19 mouse cellular contexts compared by ENCODE assay signal in genomic region chr10:49768897-49769296, GRCm38 (mm10). TPM values are rescaled to one million over a fixed set of nuclear protein-coding genes. Genes with fewer than 3 reads are reported as not detected.
"Had no signal": no experiment of that assay in that cellular context is flagged by ENCODE, and none has a peak within 500 bp of the region (broad histone marks: within the 10 kb centered on the region; RNA-seq: fewer than 3 reads in every experiment).

No protein-coding gene starts in this region.

- H3K9me3 ChIP-seq: limb, embryonic 12.5 days; liver, embryonic 13.5 days; lung, embryonic 15.5 days; megakaryocyte, embryonic 14.5 days; neural tube, embryonic 12.5 days; stomach, embryonic 15.5 days had no signal

- H3K4me1 ChIP-seq: limb, embryonic 12.5 days; liver, embryonic 13.5 days; lung, embryonic 15.5 days; megakaryocyte, embryonic 14.5 days; neural tube, embryonic 12.5 days; stomach, embryonic 15.5 days had no signal

- H3K27ac ChIP-seq: layer of hippocampus, adult 2 months; limb, embryonic 12.5 days; liver, embryonic 13.5 days; lung, embryonic 15.5 days; macrophage; neural tube, embryonic 12.5 days; stomach, embryonic 15.5 days had no signal

- ATAC-seq: liver, postnatal 0 days had no signal

- H3K9ac ChIP-seq: limb, embryonic 12.5 days; liver, embryonic 13.5 days; liver, postnatal 0 days; lung, embryonic 15.5 days; neural tube, embryonic 12.5 days; stomach, embryonic 15.5 days had no signal

- H3K27me3 ChIP-seq: limb, embryonic 12.5 days; liver, embryonic 13.5 days; lung, embryonic 15.5 days; megakaryocyte, embryonic 14.5 days; neural tube, embryonic 12.5 days; stomach, embryonic 15.5 days had no signal

- DNase-seq: kidney, postnatal 10 days; kidney, postnatal 4 days; liver; liver, embryonic 13.5 days; liver, postnatal 0 days; lung, postnatal 14 days; retina, postnatal 1 day; right cerebral cortex, postnatal 4 days; spleen, adult 18-20 months; thymus, adult 2 months; thymus, postnatal 36 days had no signal

- H3K36me3 ChIP-seq: limb, embryonic 12.5 days; liver, embryonic 13.5 days; lung, embryonic 15.5 days; neural tube, embryonic 12.5 days; stomach, embryonic 15.5 days had no signal

- H3K4me2 ChIP-seq: limb, embryonic 12.5 days; liver, embryonic 13.5 days; lung, embryonic 15.5 days; midbrain, embryonic 11.5 days; neural tube, embryonic 12.5 days; stomach, embryonic 15.5 days had no signal

- H3K4me3 ChIP-seq: layer of hippocampus, adult 2 months; limb, embryonic 12.5 days; liver, embryonic 13.5 days; lung, embryonic 15.5 days; megakaryocyte, embryonic 14.5 days; neural tube, embryonic 12.5 days; stomach, embryonic 15.5 days had no signal

RNA-seq across cellular contexts. Expression of gene Grik2, which starts 19.7 kb away (rescaled TPM):
- polyA plus RNA-seq: liver, postnatal 0 days; macrophage had no signal
